Mouse (Mus musculus): ENCODE data around the gene Scaper.

The Scaper gene

GRCm38 (mm10) chr9:55937664-55938617, at the start of gene Scaper:
TSS of gene Scaper (minus strand) at chr9:55938119.
- DNase-seq (ENCODE audit: low read depth, low spot score), result peak; percentile 91

- DNase-seq (ENCODE audit: low read depth, low spot score), result peak; percentile 78
These were observed 8.9 kb upstream of the Scaper start for GRCm38 (mm10) chr9:55946819-55947218.

- DNase-seq (ENCODE audit: low read depth, low spot score), result no peak
These were observed 3.4 kb upstream of the Scaper start for GRCm38 (mm10) chr9:55941356-55941755.

- no peak for DNase-seq (ENCODE audit: low read depth, low spot score)
These were observed 683 bp upstream of the Scaper start for GRCm38 (mm10) chr9:55938618-55938985.

GRCm38 (mm10) chr9:55937224-55937663, 675 bp downstream of the Scaper start:
- peak; percentile 47 for DNase-seq (ENCODE audit: low read depth, low spot score)

GRCm38 (mm10) chr9:55932482-55932881, 5.4 kb downstream of the Scaper start:
- no peak for DNase-seq (ENCODE audit: low read depth, low spot score)

GRCm38 (mm10) chr9:55918579-55918978, 19.3 kb downstream of the Scaper start:
- peak; percentile 33 for DNase-seq (ENCODE audit: low read depth, low spot score)

- no peak for DNase-seq (ENCODE audit: low read depth, low spot score)
These were observed 21.2 kb downstream of the Scaper start for GRCm38 (mm10) chr9:55916751-55917150.

- no peak for DNase-seq (ENCODE audit: low read depth, low spot score)
These were observed 26.4 kb downstream of the Scaper start for GRCm38 (mm10) chr9:55911481-55911880.

GRCm38 (mm10) chr9:55902964-55903363, 35.0 kb downstream of the Scaper start:
- DNase-seq (ENCODE audit: low read depth, low spot score), result no peak

GRCm38 (mm10) chr9:55901588-55901987, 36.3 kb downstream of the Scaper start:
- DNase-seq (ENCODE audit: low read depth, low spot score), result no peak

GRCm38 (mm10) chr9:55900531-55900930, 37.4 kb downstream of the Scaper start:
- peak; percentile 80 for DNase-seq (ENCODE audit: low read depth, low spot score)

- no peak for DNase-seq (ENCODE audit: low read depth, low spot score)
These were observed 59.9 kb downstream of the Scaper start for GRCm38 (mm10) chr9:55878066-55878465.

GRCm38 (mm10) chr9:55789442-55789841, 148.5 kb downstream of the Scaper start:
- DNase-seq (ENCODE audit: low read depth, low spot score), result peak; percentile 72

GRCm38 (mm10) chr9:55712016-55712415, 225.9 kb downstream of the Scaper start:
- DNase-seq (ENCODE audit: low read depth, low spot score), result no peak

- DNase-seq (ENCODE audit: low read depth, low spot score), result no peak
These were observed 227.4 kb downstream of the Scaper start for GRCm38 (mm10) chr9:55710553-55710952.

- peak; percentile 1 for DNase-seq (ENCODE audit: low read depth, low spot score)
These were observed 231.3 kb downstream of the Scaper start for GRCm38 (mm10) chr9:55706603-55707002.

- DNase-seq (ENCODE audit: low read depth, low spot score), result no peak
These were observed 242.6 kb downstream of the Scaper start for GRCm38 (mm10) chr9:55695307-55695706.

GRCm38 (mm10) chr9:55677099-55677498, 260.8 kb downstream of the Scaper start:
- DNase-seq (ENCODE audit: low read depth, low spot score), result no peak

GRCm38 (mm10) chr9:55646444-55646843, 291.5 kb downstream of the Scaper start:
- DNase-seq (ENCODE audit: low read depth, low spot score), result no peak

- DNase-seq (ENCODE audit: low read depth, low spot score), result no peak
These were observed 310.9 kb downstream of the Scaper start for GRCm38 (mm10) chr9:55626990-55627389.

GRCm38 (mm10) chr9:55614711-55615110, 323.2 kb downstream of the Scaper start:
- no peak for DNase-seq (ENCODE audit: low read depth, low spot score)

- no peak for DNase-seq (ENCODE audit: low read depth, low spot score)
These were observed 328.2 kb downstream of the Scaper start for GRCm38 (mm10) chr9:55609751-55610150.

Data from R1 (cell line).